Mouse (Mus musculus) natural killer cell, adult 2 months (primary cell): ENCODE results near the gene Bglap3.

ENCODE experiments used
- DNase-seq, 2 experiments: peaks; one replicate each; pipeline ENCODE4 v3.0.0; 2022; ENCODE audit warnings: low spot score in 2 of 2

Bglap3 gene

GRCm38 (mm10) chr3:88335436-88336053 lies 37.0 kb downstream of the Bglap3 start:
- DNase-seq: no peak

DNA sequence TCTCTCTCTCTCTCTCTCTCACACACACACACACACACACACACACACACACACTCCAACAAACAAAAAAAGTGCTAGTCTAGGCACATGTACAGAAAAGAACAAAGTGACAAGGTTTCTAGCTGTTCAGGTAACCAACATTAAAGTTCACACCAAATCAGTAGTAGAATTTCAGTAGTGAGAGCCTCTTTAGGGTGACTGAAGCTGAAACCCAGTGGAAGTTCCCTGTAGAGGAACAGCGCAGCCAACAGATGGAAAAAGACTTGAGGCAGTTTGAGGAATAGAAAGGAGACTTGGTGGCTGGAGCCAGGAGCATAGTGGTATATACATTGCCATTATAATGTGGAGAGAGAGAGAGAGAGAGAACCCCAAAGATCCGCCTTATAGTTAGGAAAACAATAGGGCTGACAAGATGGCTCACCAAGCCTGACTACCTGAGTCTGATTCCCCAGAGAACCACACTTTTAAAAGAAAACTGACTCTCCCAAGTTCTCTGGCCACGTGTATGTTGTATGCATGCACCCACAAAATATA lies 37.6 kb downstream of the Bglap3 start:
- no peak for DNase-seq

- DNase-seq: no peak
Observed at GRCm38 (mm10) chr3:88334029-88334658, 38.4 kb downstream of the Bglap3 start.

DNA sequence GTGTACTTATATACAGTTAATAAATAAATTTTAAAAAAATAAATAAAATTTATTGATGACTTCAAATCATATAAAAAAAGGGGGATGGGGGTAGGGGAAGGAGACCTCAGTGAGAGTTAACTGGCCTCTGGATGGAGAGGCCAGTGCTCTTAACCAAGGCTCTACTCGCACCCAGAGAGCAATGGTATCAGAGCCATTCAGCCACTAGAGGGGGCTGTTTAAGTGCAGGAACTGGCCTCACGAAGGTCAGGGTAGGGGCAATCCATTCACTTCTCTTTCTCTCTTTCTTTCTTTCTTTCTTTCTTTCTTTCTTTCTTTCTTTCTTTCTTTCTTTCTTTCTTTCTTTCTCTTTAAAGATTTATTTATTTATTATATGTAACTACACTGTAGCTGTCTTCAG lies 41.3 kb downstream of the Bglap3 start:
- DNase-seq: peak; percentile 55 to 67

GRCm38 (mm10) chr3:88328956-88329355 lies 43.6 kb downstream of the Bglap3 start:
- DNase-seq: no peak

DNA sequence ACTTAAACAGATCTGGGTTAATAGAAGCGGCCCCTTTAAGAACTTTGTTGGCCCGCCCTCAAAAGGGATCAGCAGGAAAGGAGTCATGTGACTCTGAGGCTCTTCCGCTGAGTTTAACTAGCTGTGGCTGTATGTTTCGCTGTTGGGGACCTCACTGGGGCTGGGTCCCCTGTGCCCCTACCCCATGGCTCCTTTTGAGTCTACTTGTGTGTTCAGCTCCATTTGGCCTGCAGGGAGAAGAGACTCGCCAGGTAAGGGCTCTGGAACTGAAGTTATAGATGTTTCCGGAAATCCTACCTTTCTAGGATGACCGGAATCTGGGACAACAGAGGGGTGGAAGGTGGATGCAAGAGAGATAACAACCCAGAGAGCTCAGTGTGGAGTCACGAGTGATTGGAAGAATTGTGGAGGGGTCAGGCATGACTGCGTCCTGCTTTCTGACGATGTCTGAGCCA lies 47.6 kb downstream of the Bglap3 start, which contains the start of gene Glmp:
Gene Glmp, plus strand, starts transcription at position 73 of the 455 bp plus-strand sequence.
- peak; percentile 24 to 36 for DNase-seq
